Mouse (Mus musculus) adipocyte (in vitro differentiated cells): ENCODE measurements around the gene Col4a3.

Experiments
- DNase-seq: peaks from one replicate; pipeline ENCODE4 v3.0.0-alpha.2; 2016; ENCODE audit warnings: low spot score

The Col4a3 gene

DNA sequence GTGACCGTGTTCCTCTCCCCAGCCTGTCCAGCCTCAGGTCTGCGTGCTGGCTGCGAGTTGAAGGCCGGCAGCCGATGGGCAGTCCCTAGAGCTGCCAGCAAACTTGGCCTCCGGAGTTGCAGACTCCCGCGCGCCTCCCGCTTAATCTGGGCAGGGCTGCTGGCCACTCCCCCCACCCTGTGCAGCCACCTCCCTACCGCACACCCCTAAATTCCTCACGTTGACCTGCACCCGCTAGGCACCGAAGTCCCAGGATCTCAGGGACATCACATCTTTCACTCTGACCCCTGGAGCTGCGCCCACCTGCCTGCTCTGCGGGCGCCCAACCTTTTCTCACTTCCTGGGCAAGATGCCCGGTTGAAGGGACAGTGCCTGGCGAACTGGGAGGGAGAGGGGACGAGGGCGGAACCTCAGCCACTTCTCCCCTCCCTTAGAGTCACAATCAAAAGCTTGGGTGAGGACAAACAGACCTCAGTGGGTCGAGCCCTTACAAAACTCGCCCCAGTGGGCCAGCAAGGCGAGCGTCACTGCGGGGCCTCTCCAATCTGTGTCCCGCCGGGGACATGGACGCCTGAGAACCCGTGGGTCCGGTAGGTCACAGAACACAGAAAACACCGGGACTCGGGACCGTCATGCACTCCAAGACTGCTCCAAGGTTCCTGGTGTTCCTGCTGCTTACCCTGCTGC, at the start of gene Col4a3, which contains the start of gene Col4a4:
TSS of gene Col4a3 (plus strand) at position 209 of the 687 bp plus-strand sequence.
TSS of gene Col4a4 (minus strand) at position 137 of the 687 bp plus-strand sequence.
- no peak for DNase-seq

DNA sequence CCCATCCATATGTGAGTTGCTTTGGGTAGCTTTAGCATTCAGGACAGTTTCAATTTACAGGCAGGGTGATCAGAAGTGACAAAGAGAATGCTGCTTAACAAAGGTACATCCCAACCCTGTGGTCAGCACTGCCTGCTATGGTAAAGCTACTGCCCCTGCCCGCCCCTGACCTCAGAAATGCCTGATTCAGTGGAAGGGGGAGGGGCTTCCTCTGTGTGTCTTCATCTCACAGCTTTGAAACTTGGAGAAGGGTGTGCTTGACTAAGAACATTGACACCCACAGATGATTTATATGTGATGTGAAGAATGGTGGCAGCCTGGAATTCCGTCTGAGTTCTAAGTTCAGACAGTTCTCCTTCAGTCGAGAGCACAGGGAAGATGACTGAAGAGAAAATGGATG, 48.9 kb upstream of the Col4a3 start:
- no peak for DNase-seq

DNA sequence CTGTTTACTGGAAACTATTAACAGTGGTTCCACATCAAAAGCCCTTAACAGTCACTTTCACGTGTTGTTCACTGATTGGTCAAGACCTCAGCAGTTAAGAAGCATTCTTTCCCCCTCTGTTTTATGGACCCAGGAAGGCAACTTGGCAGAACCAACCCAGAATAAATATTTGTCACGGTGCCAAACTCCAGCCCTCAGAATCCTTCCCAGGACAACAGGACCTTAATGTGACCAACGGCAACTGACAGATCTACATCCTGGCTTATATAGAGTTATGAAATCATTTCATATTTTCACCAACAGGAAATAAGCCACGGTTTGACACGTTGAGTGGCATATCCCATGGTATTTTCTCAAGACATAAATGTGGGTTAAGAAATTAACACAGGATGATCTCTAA, 46.7 kb upstream of the Col4a3 start:
- DNase-seq: no peak

DNA sequence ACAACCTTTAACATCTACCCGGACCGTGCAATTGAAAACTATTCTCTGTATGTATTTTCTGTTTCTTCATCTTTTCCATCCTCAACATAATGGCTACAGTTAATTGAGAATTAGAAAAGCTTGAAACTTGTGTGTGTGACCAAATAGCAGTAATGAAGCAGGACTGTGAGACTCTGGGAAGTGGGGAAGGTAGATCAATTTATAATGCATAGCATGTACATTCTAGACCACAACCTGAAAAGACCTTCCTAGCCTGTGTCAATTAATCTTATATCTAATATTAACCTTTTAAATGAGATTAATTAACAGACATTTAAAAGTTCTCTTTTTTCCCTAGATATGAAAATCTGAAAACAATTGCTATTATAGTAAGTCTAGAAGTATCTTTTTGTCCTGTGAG, 42.8 kb upstream of the Col4a3 start:
- no peak for DNase-seq

DNA sequence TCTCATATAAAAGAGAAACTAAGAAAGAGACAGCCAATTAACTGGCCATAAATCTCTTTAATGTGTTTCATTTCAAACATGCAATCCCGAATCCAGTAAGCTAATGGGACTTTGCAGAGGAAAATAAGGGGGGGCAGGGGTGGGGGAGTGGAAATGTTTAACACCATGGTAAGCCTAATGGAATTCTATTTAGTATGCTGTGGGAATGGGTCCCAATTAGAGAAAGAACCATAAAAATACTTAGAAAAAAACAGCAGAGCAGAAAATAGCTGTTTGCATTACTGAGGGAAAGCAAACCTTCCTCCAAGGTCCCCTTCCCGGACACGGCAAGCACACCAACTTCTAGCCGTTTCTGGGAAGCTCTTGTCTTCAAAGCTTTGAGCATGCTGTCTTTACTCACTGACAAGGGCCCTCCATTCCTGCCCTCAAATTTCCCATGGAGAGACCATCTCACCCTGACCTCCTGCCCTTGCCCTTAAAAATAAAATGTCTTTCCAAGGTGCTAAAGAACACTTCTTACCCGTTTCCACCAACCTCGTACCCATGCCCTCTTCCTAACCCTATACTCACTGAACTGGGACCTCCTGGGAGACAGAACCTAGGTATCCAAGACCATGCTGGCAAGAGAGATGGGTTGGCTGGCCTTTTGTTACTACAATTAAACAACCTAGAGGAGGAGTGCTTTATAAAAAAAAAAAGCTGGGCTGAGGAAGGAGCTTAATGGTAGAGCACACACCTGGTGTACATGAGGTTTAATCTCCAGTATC, 42.1 kb upstream of the Col4a3 start:
- no peak for DNase-seq

DNA sequence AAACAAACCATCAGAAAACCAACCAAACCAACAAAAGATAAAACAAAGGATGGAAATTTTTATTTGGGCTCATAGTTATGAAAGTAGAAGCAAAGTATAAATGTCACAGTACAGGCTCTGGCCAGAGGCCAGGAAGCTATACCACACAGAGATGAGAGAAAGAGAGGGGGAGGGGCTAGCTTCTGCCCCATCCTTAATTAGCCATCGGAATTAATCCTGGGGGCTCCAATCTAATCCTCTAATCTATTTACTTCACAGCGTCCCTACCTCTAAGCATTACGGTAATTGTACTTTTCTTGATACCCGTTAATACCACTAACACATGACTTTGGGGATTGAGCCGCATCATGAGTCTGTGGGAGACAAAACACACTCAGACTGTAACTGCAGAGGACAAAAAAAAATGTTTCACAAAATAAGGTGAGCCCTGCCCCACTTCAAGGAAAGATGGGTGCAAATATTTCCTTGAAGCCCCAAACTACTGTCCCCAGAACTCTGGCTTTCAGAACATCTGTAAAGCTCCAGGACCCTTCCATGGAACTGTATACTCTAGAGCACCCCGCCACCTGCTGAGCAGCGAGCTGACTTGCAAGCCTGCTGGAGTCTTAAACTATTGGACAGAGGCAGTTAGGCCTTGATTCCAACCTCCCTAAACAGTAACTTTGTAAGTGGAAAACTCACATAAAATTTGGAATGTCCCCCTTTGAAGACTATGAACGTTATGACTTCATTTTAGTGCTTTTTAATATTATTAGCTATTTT, 41.3 kb upstream of the Col4a3 start:
- no peak for DNase-seq

DNA sequence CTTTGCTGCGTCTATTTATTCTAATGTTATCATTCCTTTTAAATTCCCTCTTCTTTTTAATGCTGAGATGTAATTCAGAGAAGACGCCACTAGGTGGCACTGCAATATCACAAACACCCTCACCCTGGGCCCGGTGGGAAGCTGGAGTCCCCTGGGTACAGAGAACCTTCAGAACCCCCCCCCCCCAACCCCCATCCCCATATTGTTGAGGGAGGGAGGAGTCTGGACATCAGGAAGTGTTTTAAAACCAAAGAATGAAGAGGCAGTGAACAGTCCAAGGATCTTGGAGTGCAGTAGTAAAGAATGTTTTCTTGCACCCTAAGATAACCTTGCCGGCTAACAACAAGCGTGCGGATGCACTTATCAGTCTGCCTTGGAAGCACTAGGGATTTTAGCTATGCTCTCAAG, 32.3 kb upstream of the Col4a3 start:
- DNase-seq: peak; percentile 45

DNA sequence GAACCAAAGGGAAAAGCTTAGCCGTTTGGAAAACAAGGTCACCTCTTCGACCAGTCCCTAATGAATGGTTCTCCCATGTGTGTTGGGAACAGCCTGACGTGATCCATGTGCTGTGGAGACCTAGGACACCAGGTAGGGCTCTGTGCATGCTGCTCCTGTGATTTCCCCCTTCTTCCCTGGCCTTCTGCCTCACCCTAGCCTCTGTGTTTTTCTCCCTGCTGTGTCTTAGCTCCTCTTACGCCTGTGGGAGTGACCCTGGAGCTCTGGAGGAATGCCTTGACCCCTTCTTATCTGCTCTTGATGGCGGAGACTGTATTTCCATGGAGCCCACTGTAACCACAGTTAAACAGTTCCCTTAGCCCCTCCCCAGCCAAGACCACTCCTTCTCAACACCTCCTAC, 31.8 kb upstream of the Col4a3 start:
- DNase-seq: no peak

DNA sequence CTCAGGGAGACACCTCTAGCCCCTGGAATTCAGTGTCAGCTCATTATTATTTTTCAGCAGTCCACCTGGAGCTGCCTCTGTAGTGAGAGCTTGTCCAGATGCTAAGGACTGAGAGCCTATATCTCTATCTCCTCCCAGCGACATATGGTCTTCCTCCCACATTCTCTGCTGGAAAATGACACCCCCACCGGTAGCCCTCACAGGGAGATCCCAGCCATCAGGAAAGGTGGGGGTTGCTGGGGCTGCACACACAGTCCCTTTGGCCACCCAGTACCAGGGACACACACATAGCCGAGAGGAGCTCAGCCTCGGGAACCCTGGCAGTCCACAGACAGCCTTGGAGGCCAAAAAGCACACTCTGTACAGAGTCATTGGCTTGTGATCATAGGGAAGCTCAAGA, 26.5 kb upstream of the Col4a3 start:
- no peak for DNase-seq

DNA sequence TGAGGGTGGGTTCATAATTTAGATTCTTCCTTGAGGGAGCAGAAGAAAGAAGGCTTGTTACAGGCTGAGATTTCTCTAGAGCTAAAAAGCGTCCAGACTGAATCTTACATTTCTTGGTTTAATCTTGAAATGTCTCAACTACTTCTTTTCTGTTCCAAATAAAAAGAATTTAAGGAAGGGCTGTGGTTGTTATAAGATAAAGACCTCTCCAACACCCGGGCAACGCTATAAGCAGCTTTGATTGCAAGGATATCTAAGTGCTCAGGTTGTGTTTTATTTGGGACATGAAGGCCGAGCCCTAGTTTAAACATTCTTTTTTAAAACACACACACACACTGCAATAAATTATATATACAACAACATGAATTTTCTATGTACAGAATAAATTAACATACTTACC, 17.3 kb upstream of the Col4a3 start:
- no peak for DNase-seq

DNA sequence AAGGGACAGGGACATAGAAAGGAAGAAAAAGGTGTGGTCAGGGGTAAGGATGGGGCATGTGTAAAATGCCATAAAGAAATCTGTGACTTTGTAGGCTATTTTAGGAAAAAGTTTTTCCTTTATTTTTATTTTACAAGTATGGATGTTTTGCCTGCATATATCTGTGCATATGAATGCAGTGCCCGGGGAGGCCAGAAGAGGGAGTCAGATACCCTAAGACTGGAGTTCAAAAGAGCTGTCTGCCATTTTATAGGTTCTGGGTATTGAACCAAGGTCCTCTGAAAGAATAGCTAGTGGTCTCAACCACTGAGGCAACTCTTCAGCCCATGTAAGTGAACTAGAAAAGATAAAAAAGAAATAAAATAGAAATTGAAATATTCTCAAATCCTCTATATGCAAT, 15.0 kb upstream of the Col4a3 start:
- DNase-seq: no peak

DNA sequence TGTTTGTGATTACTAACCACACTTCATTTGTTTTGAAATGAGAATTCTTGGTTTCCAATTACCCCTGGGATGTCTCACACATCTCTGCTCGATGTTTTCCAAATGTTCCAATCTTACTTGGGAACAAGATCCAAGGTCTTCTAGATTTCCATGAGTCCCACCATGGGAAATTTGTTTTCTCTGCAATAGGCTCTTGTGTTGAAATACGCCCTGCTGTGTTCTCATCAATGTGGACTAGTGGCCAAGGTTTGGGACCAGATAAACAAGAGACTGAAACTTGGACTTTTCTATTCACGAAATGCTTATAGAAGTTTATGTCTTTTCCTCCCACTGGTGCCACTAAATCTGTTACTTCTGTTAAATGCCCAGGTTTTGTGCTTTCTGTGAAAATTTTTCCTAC, 11.0 kb upstream of the Col4a3 start:
- DNase-seq: no peak

DNA sequence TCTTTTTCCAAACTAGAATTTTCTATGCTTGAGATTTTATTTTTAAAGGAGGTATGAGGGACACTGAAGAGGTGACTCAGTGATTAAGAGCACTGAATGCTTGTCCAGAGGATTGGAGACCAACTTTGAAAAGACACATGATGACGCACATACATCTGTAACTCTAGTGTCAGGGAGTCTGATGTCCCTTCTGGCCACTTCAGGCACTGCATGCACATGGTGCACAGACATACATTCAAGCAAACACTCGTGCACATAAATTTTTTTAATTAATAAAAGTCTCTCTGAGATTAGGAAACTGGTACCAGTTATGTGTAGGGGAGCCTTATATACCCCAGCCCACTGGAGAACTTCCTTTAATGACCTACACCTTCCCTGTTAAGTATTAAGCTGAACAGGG, 10.5 kb upstream of the Col4a3 start:
- no peak for DNase-seq

DNA sequence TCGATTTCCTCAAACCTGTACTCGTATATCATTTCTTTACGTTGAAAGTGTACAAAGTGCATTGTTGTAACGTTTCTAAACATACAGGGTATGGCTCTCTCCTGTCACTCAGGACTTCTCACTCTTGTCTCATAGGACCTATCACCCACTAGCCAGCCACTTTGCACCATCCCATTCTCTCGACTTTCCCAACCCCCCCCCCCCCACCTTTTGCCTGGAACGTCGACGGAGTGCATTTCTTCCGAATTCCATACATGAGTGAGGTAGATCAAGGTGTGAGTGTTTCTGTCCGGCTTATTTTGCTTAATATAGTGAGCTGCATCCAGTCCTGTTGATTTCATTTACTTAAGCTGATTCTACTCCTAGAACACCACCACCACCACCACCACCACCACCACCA, 9.4 kb upstream of the Col4a3 start:
- DNase-seq: no peak

DNA sequence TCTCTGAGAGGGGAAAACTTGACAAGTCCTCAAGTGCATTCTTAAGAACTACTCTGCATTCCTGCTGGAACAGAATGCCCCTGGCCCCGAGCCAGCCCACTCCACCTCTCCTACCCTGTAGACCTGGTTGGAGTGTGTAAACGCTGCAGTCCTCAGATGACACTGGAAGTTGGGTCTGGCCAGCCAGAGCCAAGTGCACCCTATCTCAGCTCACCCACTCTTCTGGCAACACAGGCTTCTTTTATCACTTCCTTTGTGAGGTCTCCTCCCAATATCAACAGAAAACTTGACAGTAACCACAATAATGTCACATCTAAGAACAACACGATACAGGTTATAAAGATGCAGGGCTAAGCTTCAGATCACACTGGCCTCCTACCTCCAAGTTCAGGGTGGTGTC, 8.8 kb upstream of the Col4a3 start:
- no peak for DNase-seq

DNA sequence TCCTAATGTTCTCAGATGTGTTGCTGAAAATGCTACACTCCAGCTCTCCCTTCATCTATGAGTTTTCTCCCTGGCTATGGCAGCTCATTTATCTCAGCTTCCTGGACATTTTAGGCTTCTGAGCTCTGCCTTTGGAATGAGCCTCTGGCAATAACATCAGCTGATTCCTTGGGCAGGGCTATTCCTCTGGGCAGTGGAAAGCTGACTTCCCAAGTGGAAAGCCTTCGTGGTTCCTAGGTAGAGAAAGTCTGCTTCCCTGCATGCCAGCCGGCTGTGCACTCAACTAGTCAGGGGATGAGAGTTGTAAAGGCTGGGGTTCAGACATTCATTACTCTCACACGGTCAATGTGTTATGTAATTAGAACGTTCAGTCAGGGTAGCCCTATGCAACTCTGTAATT, 8.4 kb upstream of the Col4a3 start:
- DNase-seq: no peak

DNA sequence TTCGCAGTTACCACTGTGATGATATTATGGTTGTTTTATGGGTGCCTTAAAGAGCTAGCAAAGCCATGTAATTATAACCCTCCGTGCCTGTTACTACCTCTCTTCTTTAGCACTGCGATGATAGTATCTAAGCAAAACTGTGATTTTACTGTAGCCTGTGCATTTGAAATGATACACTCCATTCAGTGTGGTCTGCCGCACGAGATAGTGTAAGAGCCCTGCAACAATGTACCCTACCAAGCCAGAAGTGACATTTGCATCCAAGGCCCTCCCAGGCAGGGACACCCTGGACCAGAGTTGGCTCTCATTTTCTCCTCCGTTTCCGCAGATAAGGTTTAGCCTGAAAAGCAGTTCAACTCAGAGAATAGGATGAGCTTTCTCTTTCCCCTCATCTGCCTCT, 740 bp upstream of the Col4a3 start:
- DNase-seq: no peak

DNA sequence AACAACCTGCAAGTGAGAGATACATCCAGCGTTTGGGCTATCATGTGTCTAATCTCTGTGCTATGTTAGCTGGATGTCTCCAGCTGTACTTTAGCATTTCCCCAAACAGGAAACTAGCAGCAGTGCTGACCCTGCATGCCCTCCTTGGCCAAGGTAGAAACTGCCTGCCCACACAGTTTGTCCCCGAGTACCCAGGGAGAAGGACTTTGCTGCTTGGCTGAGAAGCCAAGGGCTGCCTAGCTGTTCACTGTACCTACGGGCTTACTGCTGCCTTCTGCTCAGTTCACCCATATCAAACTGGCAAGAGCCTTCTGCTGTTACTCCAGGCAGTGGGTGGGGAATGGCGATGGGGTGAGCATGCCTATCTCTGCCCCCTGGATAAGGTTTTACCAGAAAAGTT, 3.5 kb downstream of the Col4a3 start:
- DNase-seq: no peak

DNA sequence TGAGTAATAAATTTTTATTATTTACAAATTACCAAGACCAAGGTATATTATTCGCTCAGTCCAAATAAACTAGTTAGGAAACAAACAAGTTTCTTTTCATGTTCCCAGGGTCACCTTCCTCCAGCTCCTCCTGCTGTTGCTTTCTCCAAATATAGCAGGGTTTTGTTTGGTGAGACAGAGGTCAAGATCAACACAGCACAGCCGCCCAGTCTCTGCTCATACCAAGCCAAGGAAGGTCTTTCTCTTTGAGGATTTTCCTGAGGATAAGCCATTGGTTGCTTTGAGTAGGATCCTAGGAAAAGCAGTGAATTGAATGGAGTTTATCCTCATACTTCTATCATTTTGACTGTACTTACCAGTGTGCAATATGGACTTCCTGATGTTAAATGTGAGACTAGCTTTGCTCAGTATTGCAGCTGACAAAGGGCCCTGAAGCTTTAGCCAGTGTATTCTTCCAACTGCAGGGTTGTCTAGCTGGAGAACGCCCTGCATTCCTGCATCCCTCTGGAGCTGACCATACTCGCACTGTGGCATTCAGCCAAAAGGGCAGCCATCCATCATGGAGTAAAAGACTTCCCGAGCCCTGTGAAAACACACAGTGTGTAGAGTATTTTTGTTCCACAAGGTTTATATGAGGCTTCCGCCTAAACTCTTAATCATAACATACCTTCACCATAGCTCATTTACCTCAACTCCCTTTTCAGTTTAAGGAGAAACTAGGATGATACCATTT, 10.3 kb downstream of the Col4a3 start:
- DNase-seq: no peak

DNA sequence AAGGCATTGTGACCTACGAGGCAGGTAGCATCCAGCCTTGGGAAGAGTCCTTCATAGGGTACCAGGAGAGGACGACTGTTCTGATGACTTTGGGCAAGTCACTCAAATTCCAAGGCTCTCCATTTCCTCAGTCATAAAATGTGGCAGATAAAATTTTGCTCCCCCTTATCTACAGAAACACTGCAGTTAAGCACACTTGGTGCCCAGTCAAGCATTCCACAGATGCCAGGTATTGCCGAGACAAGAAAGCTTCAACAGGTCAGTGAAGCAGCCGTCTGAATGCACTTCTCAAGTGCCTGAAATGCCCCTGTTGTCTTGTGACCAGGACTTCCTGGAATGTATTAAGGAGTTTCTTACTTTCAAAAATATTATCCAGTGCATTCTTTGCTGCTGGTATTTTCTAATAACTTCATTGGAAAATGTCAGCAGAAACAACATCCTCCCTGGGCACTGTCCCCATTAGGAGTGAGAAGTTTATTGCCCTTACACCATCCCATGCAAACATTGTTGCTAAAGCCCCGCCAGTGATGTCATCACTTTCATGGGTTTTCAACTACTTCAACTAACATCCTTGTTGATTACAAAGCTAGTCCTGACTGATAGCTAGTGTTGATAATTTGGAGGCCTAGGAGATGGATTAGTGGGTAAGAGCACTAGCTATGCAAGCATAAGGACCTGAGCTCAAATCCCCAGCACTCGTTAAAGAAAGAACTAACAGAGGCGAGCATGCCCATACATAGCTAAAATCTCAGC, 16.7 kb downstream of the Col4a3 start:
- DNase-seq: no peak

DNA sequence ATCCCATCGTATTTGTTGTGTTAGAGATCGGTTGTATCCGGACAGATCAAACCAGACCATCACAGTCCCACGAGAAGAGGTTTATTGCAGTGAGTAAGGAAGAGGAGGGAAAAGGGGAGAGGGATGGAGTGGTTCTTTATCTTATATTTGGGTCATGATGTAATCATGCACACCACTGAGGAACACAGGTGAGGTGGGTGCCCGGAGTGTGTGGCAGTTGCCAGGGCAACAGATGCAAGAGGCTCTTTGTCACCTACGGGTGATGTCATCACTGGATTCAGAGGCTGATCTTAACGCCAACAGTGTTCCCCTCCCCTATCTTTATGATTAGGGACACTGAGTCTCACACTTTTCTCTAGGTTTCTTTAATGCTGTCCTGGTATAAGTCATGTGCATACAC, 18.6 kb downstream of the Col4a3 start:
- no peak for DNase-seq

DNA sequence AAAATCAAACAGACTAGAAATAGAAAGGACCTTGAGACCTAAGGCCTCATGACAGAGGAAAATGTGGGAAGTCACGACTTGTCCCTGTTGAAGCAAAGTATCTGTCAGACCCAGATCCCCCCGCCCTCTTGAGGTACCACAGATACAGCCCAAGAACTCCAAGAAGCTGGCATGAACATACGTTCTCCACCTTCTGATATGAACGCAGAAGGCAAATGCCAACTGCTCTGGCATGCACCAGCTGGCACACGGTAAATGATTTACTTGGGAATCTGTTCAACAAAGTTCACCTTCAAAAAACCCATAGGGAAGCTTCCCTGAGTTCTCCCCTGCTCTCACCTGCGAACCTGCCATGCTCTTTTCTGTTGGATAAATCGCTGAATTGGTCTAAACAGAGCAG, 19.1 kb downstream of the Col4a3 start:
- no peak for DNase-seq
